Mouse (Mus musculus): ENCODE data around the gene Gm6034. TPM values are rescaled to one million over a fixed set of nuclear protein-coding genes. Genes with fewer than 3 reads are reported as not detected.
"Not testable (repeated sequence)": the region's sequence is repeated elsewhere in the genome, so short reads cannot be mapped to it uniquely, and the experiment has no call there.

Gm6034 gene
- polyA plus RNA-seq, 1 experiment from 2014 or later: not detected

DNA sequence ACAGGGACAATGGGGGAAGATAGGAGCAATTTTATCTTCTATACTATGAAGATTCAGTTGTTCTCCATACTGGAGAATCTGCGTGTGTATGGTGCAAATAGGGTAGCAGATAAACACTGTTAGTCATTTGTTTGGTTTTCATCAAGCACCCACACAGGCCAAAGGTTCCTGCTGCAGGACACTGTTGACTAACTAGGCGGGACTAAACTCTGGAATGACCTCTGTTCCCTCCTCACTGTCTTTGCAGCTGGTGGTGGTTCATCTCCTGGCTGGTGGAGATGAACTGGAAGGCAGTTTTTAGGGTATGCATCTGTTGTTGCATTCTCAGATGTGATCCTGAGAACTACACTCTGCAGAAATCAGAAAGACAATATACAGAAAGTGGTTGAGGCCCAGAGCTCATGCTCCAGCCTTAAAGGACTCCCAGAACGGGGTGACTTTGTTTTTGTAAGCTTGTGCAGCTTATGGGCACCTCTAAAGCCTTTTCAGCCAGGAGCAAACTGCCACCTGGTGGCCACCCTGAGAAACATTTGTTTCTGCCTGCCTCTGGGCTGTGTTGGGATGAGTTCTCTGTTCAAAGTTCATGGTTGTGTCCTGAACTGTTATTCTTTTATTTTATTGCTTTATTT lies 7.6 kb upstream of the Gm6034 start:
- not testable (repeated sequence) for H3K9ac ChIP-seq; H3K9me3 ChIP-seq (replicated peaks); H3K4me2 ChIP-seq; H3K27me3 ChIP-seq; H3K4me3 ChIP-seq; H3K36me3 ChIP-seq; ATAC-seq (replicated peaks; ENCODE audit: insufficient number of reproducible peaks, insufficient read depth, low FRiP score, low read depth); H3K27ac ChIP-seq
- H3K4me1 ChIP-seq (replicated peaks): peaks cover 12% of the 10 kb centered on the region
- 27% methylated on average over 3 of the region's 3 CpGs for WGBS

DNA sequence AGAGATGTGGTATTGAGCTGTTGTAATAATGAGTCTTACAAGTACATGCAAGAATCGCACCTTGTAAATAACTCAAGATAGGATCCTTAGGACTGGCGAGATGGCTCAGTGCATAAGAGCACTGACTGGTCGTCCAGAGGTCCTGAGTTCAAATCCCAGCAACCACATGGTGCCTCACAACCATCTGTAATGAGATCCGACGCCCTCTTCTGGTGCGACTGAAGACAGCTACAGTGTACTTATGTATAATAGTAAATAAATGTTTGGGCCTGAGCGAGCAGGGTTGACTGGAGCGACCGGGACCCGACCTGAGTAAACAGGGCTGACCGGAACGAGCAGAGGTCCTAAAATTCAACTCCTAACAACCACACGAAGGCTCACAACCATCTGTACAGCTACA lies 6.6 kb upstream of the Gm6034 start:
- H3K36me3 ChIP-seq; H3K4me2 ChIP-seq; H3K9me3 ChIP-seq (replicated peaks); H3K27ac ChIP-seq; H3K4me3 ChIP-seq; H3K9ac ChIP-seq; H3K27me3 ChIP-seq; ATAC-seq (replicated peaks; ENCODE audit: insufficient number of reproducible peaks, insufficient read depth, low FRiP score, low read depth): not testable (repeated sequence)
- WGBS: 81% methylated on average over 13 of the region's 13 CpGs
- peaks cover 12% of the 10 kb centered on the region for H3K4me1 ChIP-seq (replicated peaks)

DNA sequence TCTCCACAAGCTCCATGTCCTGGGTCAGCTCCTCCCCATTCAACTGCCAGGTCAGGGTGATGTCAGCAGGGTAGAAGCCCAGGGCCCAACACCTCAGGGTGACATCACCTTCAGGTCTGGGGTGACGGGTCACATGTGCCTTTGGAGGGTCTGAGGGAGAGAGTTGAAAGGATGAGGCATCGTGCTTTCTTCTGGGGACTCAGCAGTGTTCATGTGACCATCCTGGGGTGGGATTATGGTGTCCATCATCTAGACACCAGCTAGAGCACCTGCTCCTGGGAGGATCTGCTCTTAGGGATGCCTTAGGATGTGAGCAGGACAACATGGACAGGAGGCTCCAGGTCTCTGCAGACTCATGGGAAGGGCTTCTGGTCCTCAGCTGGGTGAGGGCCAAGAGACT lies 2.2 kb upstream of the Gm6034 start:
- H3K4me3 ChIP-seq; ATAC-seq (replicated peaks; ENCODE audit: insufficient number of reproducible peaks, insufficient read depth, low FRiP score, low read depth); H3K4me2 ChIP-seq; H3K27me3 ChIP-seq; H3K9me3 ChIP-seq (replicated peaks); H3K9ac ChIP-seq; H3K27ac ChIP-seq; H3K36me3 ChIP-seq; H3K4me1 ChIP-seq (replicated peaks): not testable (repeated sequence)
- WGBS: 67% methylated on average over 2 of the region's 2 CpGs

DNA sequence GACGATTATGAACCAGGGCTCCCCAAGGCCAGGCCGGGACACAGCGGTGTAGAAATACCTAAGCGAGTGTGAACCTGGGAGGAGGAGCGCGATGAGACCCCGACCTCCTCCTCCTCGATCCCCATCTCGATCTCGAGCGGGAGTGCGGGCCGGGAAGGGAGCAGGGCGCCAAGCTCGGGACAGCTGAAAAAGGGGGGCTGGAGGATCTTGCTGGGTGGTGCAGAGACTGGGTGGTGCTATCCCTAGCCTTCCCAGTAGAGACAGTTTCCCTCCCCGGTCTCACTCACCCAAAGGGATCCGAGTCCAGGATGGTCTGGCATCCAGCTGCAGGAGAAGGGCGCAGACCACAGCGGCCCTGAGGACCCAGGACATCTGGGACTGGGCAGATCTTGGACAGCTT lies 706 bp upstream of the Gm6034 start:
- H3K27ac ChIP-seq; H3K9me3 ChIP-seq (replicated peaks); H3K27me3 ChIP-seq; H3K4me1 ChIP-seq (replicated peaks); H3K36me3 ChIP-seq: not testable (repeated sequence)
- H3K4me3 ChIP-seq: peak overlapping the region; percentile 56
- H3K9ac ChIP-seq: peak overlapping the region; percentile 52
- peak; percentile 59 for ATAC-seq (replicated peaks; ENCODE audit: insufficient number of reproducible peaks, insufficient read depth, low FRiP score, low read depth)
- H3K4me2 ChIP-seq: peak overlapping the region; percentile 84
- WGBS: 7% methylated on average over 19 of the region's 19 CpGs

DNA sequence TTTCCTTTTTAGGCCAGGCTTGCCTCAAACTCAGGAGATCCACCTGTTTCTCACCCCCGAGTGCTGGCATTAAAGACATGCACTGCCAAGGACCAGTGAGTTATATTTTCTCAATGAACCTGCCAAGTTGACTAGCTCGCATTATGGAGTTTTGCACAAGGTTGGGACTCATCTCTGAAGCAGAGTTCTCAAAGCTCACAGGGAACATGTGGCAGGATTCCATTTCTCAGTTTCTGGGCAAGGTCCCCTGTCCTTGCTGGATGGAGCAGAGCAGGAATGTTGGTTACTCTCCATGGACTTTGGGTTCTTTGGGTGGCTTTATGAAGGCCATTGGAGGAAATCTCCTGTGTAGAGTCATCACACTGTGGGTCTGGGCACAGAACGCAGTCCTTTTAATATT lies 525 bp downstream of the Gm6034 start:
- Histone ChIP-seq H3K9ac (peak overlapping the region; percentile 52; the same call in 1 of the 2 replicates), H3K27ac (no peak overlapping the region), H3K27me3 (no peaks in the 10 kb centered on the region), H3K36me3 (no peaks in the 10 kb centered on the region), H3K4me3 (peak overlapping the region; percentile 56), H3K4me1 (replicated peaks) (peaks cover 6% of the 10 kb centered on the region; the same call in 1 of the 2 replicates), H3K9me3 (replicated peaks) (no peaks in the 10 kb centered on the region), H3K4me2 (peak overlapping the region; percentile 84)
- 89% methylated on average over 3 of the region's 3 CpGs for WGBS
- ATAC-seq (replicated peaks; ENCODE audit: insufficient number of reproducible peaks, insufficient read depth, low FRiP score, low read depth): no peak

DNA sequence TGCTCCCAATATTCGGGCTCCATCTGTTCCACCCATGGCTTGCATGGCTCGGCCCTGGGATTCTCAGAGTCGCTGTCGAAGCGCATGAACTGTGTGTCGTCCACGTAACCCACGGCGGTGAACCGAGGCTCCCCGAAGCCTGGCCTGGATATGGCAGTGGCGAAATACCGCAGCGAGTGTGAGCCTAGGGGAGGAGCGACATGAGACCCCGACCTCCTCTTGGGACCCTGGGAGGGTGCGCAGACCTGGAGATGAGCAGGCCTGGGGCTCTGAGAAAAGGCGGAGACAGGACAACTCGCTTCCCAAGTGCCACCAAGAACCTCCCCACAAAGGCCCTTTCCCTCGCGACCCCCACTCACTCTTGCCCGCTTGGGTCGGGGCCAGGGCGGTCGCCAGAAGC lies 15.2 kb downstream of the Gm6034 start:
- not testable (repeated sequence) for ATAC-seq (replicated peaks; ENCODE audit: insufficient number of reproducible peaks, insufficient read depth, low FRiP score, low read depth); H3K4me3 ChIP-seq; H3K9me3 ChIP-seq (replicated peaks); H3K4me1 ChIP-seq (replicated peaks); H3K27ac ChIP-seq; H3K27me3 ChIP-seq; H3K9ac ChIP-seq; H3K36me3 ChIP-seq; H3K4me2 ChIP-seq
- 86% methylated on average over 25 of the region's 25 CpGs for WGBS

DNA sequence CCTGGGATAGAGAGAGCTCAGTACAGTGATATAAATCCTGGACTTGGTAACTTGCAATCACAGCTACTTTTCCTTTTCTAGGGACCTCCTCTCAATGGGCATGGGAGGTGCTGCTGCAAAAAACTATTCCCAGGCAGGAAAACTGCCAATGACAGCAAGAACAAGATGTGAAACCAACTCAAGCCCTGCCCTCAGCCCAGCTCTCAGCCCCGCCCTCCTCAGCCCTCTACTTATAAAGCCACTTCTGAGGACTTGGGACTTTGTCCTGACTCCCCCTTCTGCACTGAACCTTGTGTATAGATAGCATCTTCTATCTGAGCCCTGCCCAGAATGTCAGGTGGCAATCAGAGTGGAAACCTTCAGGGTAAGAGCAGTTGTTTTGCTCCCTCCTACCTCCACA lies 15.6 kb downstream of the Gm6034 start, which contains the start of gene Gm11127:
TSS of gene Gm11127 (minus strand) at position 10 of the 400 bp plus-strand sequence.
- 45% methylated on average over 1 of the region's 1 CpGs for WGBS
- H3K27ac ChIP-seq; H3K9ac ChIP-seq; H3K9me3 ChIP-seq (replicated peaks); H3K4me3 ChIP-seq; H3K36me3 ChIP-seq; H3K27me3 ChIP-seq; H3K4me2 ChIP-seq; ATAC-seq (replicated peaks; ENCODE audit: insufficient number of reproducible peaks, insufficient read depth, low FRiP score, low read depth); H3K4me1 ChIP-seq (replicated peaks): not testable (repeated sequence)

DNA sequence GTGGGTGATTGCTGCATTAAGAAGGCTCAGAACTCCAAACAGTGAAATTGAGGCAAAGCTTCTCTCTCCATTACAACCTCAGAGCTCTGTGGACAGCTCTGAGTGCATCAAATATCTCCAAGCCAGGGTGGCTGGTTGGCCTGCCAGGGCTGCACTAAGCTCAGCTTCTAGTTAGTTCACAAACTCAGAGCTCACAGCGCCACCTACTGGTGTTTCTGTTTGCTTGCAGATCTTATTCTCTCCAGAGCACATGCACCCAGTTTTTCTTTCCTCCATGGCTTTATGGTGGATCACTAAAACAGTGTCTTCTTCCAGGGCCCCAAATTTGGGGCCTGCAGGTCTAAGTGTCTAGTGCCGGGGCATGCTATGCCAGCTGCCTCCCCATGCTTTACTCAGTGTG lies 18.1 kb downstream of the Gm6034 start:
- Histone ChIP-seq H3K9me3 (replicated peaks) (no peaks in the 10 kb centered on the region), H3K4me1 (replicated peaks) (no peaks in the 10 kb centered on the region), H3K9ac (no peak overlapping the region), H3K27me3 (peaks cover 3% of the 10 kb centered on the region; the same call in 1 of the 2 replicates), H3K4me3 (no peak overlapping the region), H3K4me2 (no peak overlapping the region), H3K36me3 (no peaks in the 10 kb centered on the region), H3K27ac (no peak overlapping the region)
- ATAC-seq (replicated peaks; ENCODE audit: insufficient number of reproducible peaks, insufficient read depth, low FRiP score, low read depth): no peak
- 21% methylated on average over 2 of the region's 2 CpGs for WGBS

DNA sequence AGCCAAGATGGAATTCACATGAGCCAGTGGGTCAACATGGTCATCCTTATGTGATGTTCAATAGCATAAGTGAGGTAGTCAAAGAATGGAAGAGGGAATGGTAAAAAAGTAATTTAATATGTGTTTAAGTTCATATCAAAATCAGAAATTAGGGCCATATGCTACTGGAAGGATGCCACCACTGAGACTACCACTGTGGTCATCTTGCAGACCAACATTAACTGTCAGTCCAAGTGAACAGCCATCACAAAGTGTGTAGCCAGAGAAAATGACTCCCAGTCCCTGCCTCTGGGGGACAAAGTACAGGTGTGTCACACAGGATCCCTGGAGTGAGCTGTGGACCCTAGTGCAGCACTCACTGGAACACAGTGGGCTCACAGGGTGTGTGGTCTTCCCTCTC lies 39.1 kb downstream of the Gm6034 start:
- H3K36me3 ChIP-seq; H3K9me3 ChIP-seq (replicated peaks); H3K4me2 ChIP-seq; H3K9ac ChIP-seq; H3K27ac ChIP-seq; H3K4me3 ChIP-seq; ATAC-seq (replicated peaks; ENCODE audit: insufficient number of reproducible peaks, insufficient read depth, low FRiP score, low read depth): not testable (repeated sequence)
- peaks cover 58% of the 10 kb centered on the region for H3K27me3 ChIP-seq
- H3K4me1 ChIP-seq (replicated peaks): peaks cover 12% of the 10 kb centered on the region

DNA sequence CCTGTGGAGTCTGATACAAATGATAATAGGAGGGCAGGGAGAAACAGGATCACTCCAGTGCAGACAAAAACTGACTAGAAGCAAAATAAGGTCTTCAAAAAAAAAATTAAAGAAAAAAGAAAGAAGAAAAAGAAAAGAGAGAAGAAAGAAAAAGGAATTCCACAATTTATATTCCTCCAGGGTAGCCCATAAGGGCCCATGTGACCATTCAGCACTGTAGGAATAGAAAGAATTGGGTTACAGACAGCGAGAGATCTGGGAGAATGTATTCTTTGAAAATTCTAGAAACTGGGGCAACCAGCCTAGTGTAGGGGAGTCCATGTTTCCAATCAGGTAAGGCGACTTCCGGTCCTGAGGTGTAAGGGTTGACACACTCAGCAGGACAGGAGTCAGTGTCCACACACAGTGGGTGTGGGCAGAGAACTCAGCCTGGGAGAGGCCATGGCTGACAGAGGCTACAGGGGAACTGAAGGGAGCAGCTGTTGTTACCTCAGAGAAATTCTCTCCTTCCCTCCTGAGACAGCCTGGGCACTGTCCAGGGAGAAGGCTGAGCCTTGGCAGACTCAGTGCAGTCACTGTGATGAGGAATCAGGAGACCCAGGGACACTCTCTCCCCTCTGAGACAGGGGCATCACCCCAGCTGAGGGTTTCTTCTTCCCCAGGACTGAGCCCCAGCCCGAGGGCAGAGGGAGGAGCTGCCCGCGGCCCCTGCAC lies 39.9 kb downstream of the Gm6034 start:
- peaks cover 58% of the 10 kb centered on the region for H3K27me3 ChIP-seq
- WGBS: 24% methylated on average over 6 of the region's 6 CpGs
- not testable (repeated sequence) for H3K9ac ChIP-seq; ATAC-seq (replicated peaks; ENCODE audit: insufficient number of reproducible peaks, insufficient read depth, low FRiP score, low read depth); H3K9me3 ChIP-seq (replicated peaks); H3K27ac ChIP-seq; H3K36me3 ChIP-seq
- H3K4me1 ChIP-seq (replicated peaks): peaks cover 12% of the 10 kb centered on the region
- H3K4me2 ChIP-seq: peak overlapping the region; percentile 82
- H3K4me3 ChIP-seq: peak overlapping the region; percentile 51

DNA sequence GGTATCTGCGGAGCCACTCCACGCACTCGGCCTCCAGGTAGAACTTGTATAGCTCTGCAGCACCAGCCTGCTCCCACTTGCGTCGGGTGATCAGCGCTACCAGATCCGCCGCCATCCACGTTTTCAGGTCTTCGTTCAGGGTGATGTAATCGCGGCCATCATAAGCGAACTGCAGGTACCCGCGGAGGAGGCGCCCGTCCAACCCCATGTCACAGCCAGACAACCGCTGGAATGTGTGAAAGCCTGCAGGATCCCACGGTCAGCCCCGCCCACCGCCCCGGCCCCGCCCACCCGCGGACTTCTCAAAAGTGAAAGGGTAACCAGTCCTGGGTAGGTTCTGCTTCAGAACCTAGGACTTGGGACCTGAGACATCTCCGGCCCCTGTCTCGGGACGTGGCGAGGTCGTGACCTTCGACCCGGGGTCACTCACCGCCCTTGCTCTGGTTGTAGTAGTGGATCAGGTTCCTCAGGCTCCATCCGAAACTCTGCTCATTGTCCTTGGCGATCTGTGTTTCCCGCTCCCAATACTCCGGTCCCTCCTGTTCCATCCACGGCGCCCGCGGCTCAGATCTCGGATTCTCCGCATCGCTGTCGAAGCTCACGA lies 40.6 kb downstream of the Gm6034 start:
- H3K27me3 ChIP-seq: peaks cover 54% of the 10 kb centered on the region
- under 1% methylated on average over 46 of the region's 46 CpGs for WGBS
- H3K36me3 ChIP-seq: no peaks in the 10 kb centered on the region
- peak overlapping the region; percentile 51 for H3K4me3 ChIP-seq
- peaks cover 12% of the 10 kb centered on the region for H3K4me1 ChIP-seq (replicated peaks)
- H3K4me2 ChIP-seq: peak overlapping the region; percentile 82
- peak; percentile 47; the same call in 1 of the 2 replicates for ATAC-seq (replicated peaks; ENCODE audit: insufficient number of reproducible peaks, insufficient read depth, low FRiP score, low read depth)
- no peak overlapping the region for H3K9ac ChIP-seq
- H3K27ac ChIP-seq: no peak overlapping the region
- H3K9me3 ChIP-seq (replicated peaks): no peaks in the 10 kb centered on the region
